Mouse (Mus musculus): Measurements from ENCODE around the gene Ccdc86. TPM values are rescaled to one million over a fixed set of nuclear protein-coding genes. Genes with fewer than 3 reads are reported as not detected.

Gene Ccdc86
- polyA plus RNA-seq, 1 experiment from 2014 or later: 25.4 TPM

- Histone ChIP-seq H3K27ac (no peak overlapping the region), H3K27me3 (no peaks in the 10 kb centered on the region), H3K9me3 (no peaks in the 10 kb centered on the region), H3K4me1 (peaks cover 15% of the 10 kb centered on the region), H3K4me2 (no peak overlapping the region), H3K9ac (no peak overlapping the region), H3K36me3 (peaks cover 79% of the 10 kb centered on the region), H3K4me3 (no peak overlapping the region)
- WGBS: 92% methylated on average over 5 of the region's 5 CpGs
- no peak for ATAC-seq (ENCODE audit: insufficient number of reproducible peaks, low FRiP score, low TSS enrichment, low read depth)
Measured at GRCm38 (mm10) chr19:10901046-10901445, 48.0 kb downstream of the Ccdc86 start.

GRCm38 (mm10) chr19:10900315-10900714, 48.8 kb downstream of the Ccdc86 start:
- Histone ChIP-seq H3K4me2 (no peak overlapping the region), H3K9me3 (no peaks in the 10 kb centered on the region), H3K27ac (0 out of 2 replicates have a peak overlapping the region, but pooled peaks have one; percentile 13), H3K27me3 (no peaks in the 10 kb centered on the region), H3K4me1 (peaks cover 15% of the 10 kb centered on the region), H3K9ac (no peak overlapping the region), H3K4me3 (no peak overlapping the region), H3K36me3 (peaks cover 72% of the 10 kb centered on the region)
- 75% methylated on average over 6 of the region's 6 CpGs for WGBS
- no peak for ATAC-seq (ENCODE audit: insufficient number of reproducible peaks, low FRiP score, low TSS enrichment, low read depth)

DNA sequence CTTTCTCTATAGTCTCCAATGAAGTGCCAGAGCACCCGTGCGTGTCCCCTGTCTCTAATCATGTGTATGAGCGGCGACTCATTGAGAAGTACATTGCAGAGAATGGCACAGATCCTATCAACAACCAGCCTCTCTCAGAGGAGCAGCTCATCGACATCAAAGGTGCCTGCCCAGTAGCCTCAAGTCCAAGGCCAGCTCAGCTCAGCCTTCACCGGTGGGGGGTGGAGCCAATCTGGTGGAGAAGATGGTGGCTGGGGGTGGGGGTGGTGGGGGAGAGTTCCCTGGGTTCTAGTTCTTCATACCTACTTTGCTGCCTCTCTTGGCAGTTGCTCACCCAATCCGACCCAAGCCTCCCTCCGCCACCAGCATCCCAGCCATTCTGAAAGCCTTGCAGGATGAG, 51.6 kb downstream of the Ccdc86 start:
- Histone ChIP-seq H3K36me3 (peaks cover 45% of the 10 kb centered on the region), H3K4me3 (no peak overlapping the region)

GRCm38 (mm10) chr19:10896849-10897248, 52.2 kb downstream of the Ccdc86 start:
- Histone ChIP-seq H3K9ac (no peak overlapping the region), H3K27ac (no peak overlapping the region), H3K9me3 (no peaks in the 10 kb centered on the region), H3K36me3 (peaks cover 39% of the 10 kb centered on the region), H3K4me3 (peak overlapping the region; percentile 83), H3K4me1 (peaks cover 13% of the 10 kb centered on the region), H3K4me2 (peak overlapping the region; percentile 74; the same call in 1 of the 2 replicates), H3K27me3 (no peaks in the 10 kb centered on the region)
- 83% methylated on average over 7 of the region's 7 CpGs for WGBS
- no peak for ATAC-seq (ENCODE audit: insufficient number of reproducible peaks, low FRiP score, low TSS enrichment, low read depth)

More for the DNA sequence above, 51.6 kb downstream of the Ccdc86 start:
- H3K9me3 ChIP-seq: no peaks in the 10 kb centered on the region
- no peaks in the 10 kb centered on the region for H3K27me3 ChIP-seq
- peaks cover 13% of the 10 kb centered on the region for H3K4me1 ChIP-seq
- 86% methylated on average over 8 of the region's 8 CpGs for WGBS
- H3K9ac ChIP-seq: no peak overlapping the region
- H3K27ac ChIP-seq: no peak overlapping the region
- ATAC-seq (ENCODE audit: insufficient number of reproducible peaks, low FRiP score, low TSS enrichment, low read depth): no peak
- H3K4me2 ChIP-seq: no peak overlapping the region

- Histone ChIP-seq H3K4me2 (peak overlapping the region; percentile 74), H3K27me3 (no peaks in the 10 kb centered on the region), H3K4me1 (peaks cover 13% of the 10 kb centered on the region), H3K36me3 (peaks cover 28% of the 10 kb centered on the region), H3K9ac (peak overlapping the region; percentile 90), H3K27ac (peak overlapping the region; percentile 94), H3K4me3 (peak overlapping the region; percentile 83), H3K9me3 (no peaks in the 10 kb centered on the region)
- under 1% methylated on average over 16 of the region's 16 CpGs for WGBS
- ATAC-seq (ENCODE audit: insufficient number of reproducible peaks, low FRiP score, low TSS enrichment, low read depth): no peak
Measured at GRCm38 (mm10) chr19:10895708-10896107, 53.4 kb downstream of the Ccdc86 start.

GRCm38 (mm10) chr19:10895016-10895528, 54.0 kb downstream of the Ccdc86 start, which contains the start of gene Prpf19:
TSS of gene Prpf19 (plus strand) at chr19:10895231.
- peak within 1 kb of the TSS; percentile 83 for H3K4me3 ChIP-seq
- peak within 1 kb of the TSS; percentile 74 for H3K4me2 ChIP-seq
- peak; percentile 92 for ATAC-seq (ENCODE audit: insufficient number of reproducible peaks, low FRiP score, low TSS enrichment, low read depth)
- H3K27me3 ChIP-seq: no peaks in the 10 kb centered on the region
- peak within 1 kb of the TSS; percentile 90 for H3K9ac ChIP-seq
- H3K36me3 ChIP-seq: peaks cover 21% of the 10 kb centered on the region
- WGBS: under 1% methylated on average over 43 of the region's 43 CpGs
- H3K9me3 ChIP-seq: no peaks in the 10 kb centered on the region
- peaks cover 13% of the 10 kb centered on the region for H3K4me1 ChIP-seq
- H3K27ac ChIP-seq: peak within 1 kb of the TSS; percentile 94

DNA sequence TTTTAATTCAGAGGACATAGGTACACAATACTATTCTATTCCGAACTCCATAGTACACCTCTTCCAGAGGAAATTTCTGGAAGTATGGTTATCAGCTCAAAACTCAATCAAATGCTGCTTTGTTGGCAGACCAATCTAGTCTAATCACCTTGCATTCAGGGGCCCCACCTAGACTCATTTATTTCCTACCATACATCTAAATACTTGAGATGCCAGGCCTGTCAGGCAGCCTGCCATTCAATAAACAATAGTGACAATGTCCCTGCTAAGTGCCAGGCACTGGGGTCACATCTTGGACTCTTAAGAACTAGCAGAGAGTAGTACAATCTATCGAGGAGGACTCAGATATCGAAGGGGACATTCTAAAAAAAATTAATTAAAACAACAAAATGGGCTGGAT, 56.9 kb downstream of the Ccdc86 start:
- H3K4me1 ChIP-seq: peaks cover 13% of the 10 kb centered on the region
- no peaks in the 10 kb centered on the region for H3K27me3 ChIP-seq
- H3K36me3 ChIP-seq: no peaks in the 10 kb centered on the region
- H3K9me3 ChIP-seq: no peaks in the 10 kb centered on the region
- H3K9ac ChIP-seq: no peak overlapping the region
- no peak for ATAC-seq (ENCODE audit: insufficient number of reproducible peaks, low FRiP score, low TSS enrichment, low read depth)
- no peak overlapping the region for H3K4me3 ChIP-seq
- H3K4me2 ChIP-seq: no peak overlapping the region
- WGBS: 90% methylated on average over 3 of the region's 3 CpGs
- no peak overlapping the region for H3K27ac ChIP-seq

Other genes starting within 250 kb of the Ccdc86 start
- 0.67 and 1.0 TPM in 2 replicates for gene Cd5, start 210.3 kb downstream of the Ccdc86 start, polyA plus RNA-seq (2015; fragmentation: Nextera tagmentation; extraction: Ambion mirVana)
- not detected in 2 replicates for gene Cd6, start 119.2 kb downstream of the Ccdc86 start, polyA plus RNA-seq (2015; fragmentation: Nextera tagmentation; extraction: Ambion mirVana)
- gene Slc15a3, start 109.5 kb downstream of the Ccdc86 start, polyA plus RNA-seq (2015; fragmentation: Nextera tagmentation; extraction: Ambion mirVana): 5.0 and 5.1 TPM in 2 replicates
- gene Tmem132a, start 79.3 kb downstream of the Ccdc86 start, polyA plus RNA-seq (2015; fragmentation: Nextera tagmentation; extraction: Ambion mirVana): 65.2 and 67.4 TPM in 2 replicates
- gene Tmem109, start 67.3 kb downstream of the Ccdc86 start, polyA plus RNA-seq (2015; fragmentation: Nextera tagmentation; extraction: Ambion mirVana): 138 and 163 TPM in 2 replicates
- 35.7 and 40.6 TPM in 2 replicates for gene Prpf19, start 54.0 kb downstream of the Ccdc86 start, polyA plus RNA-seq (2015; fragmentation: Nextera tagmentation; extraction: Ambion mirVana)
- not detected in 2 replicates for gene Zp1, start 28.6 kb downstream of the Ccdc86 start, polyA plus RNA-seq (2015; fragmentation: Nextera tagmentation; extraction: Ambion mirVana)
- 0.09 TPM in 1 of 2 replicates, not detected in the other for gene Ptgdr2, start 12.1 kb downstream of the Ccdc86 start, polyA plus RNA-seq (2015; fragmentation: Nextera tagmentation; extraction: Ambion mirVana)
- gene Ms4a10, start 25.4 kb upstream of the Ccdc86 start, polyA plus RNA-seq (2015; fragmentation: Nextera tagmentation; extraction: Ambion mirVana): 0.35 and 0.73 TPM in 2 replicates
- not detected in 2 replicates for gene Ms4a15, start 44.0 kb upstream of the Ccdc86 start, polyA plus RNA-seq (2015; fragmentation: Nextera tagmentation; extraction: Ambion mirVana)
- not detected in 2 replicates for gene Ms4a18, start 68.8 kb upstream of the Ccdc86 start, polyA plus RNA-seq (2015; fragmentation: Nextera tagmentation; extraction: Ambion mirVana)
- not detected in 2 replicates for gene Ms4a8a, start 131.8 kb upstream of the Ccdc86 start, polyA plus RNA-seq (2015; fragmentation: Nextera tagmentation; extraction: Ambion mirVana)
- gene 1700017D01Rik, start 181.6 kb upstream of the Ccdc86 start, polyA plus RNA-seq (2015; fragmentation: Nextera tagmentation; extraction: Ambion mirVana): not detected in 2 replicates
- gene 1700025F22Rik, start 216.1 kb upstream of the Ccdc86 start, polyA plus RNA-seq (2015; fragmentation: Nextera tagmentation; extraction: Ambion mirVana): not detected in 2 replicates
- gene Ms4a13, start 247.5 kb upstream of the Ccdc86 start, polyA plus RNA-seq (2015; fragmentation: Nextera tagmentation; extraction: Ambion mirVana): not detected in 2 replicates

All from limb, embryonic 15.5 days (tissue).